Mouse (Mus musculus) cerebral cortex, adult 2 months (tissue): ENCODE results near the gene Rnf208.

Experiments
- WGBS: fragments of 180-500 bp; shearing (Covaris S2); methylation state at CpG from one replicate; pipeline ENCODE4 v1.1.7; 2018; 5-methylcytosine and 5-hydroxymethylcytosine counted together

The Rnf208 gene

GRCm38 (mm10) chr2:25242101-25242506, at the start of gene Rnf208, which contains the start of gene Cysrt1:
TSS of gene Rnf208 (plus strand) at chr2:25242255.
TSS of gene Cysrt1 (minus strand) at chr2:25242452.
- WGBS: under 1% methylated on average over 48 of the region's 59 CpGs

GRCm38 (mm10) chr2:25193330-25193770, 48.7 kb upstream of the Rnf208 start:
- 3% methylated on average over 6 of the region's 6 CpGs for WGBS

GRCm38 (mm10) chr2:25194006-25194405, 48.0 kb upstream of the Rnf208 start:
- WGBS: 70% methylated on average over 5 of the region's 5 CpGs

GRCm38 (mm10) chr2:25194486-25195171, 47.4 kb upstream of the Rnf208 start:
- 84% methylated on average over 17 of the region's 17 CpGs for WGBS

GRCm38 (mm10) chr2:25195211-25196156, 46.6 kb upstream of the Rnf208 start:
- WGBS: 52% methylated on average over 55 of the region's 55 CpGs

GRCm38 (mm10) chr2:25196172-25196954, 45.7 kb upstream of the Rnf208 start, which contains the start of gene Tor4a:
TSS of gene Tor4a (minus strand) at chr2:25196886.
- WGBS: 49% methylated on average over 8 of the region's 8 CpGs

GRCm38 (mm10) chr2:25197191-25197590, 44.9 kb upstream of the Rnf208 start:
- 46% methylated on average over 2 of the region's 2 CpGs for WGBS

GRCm38 (mm10) chr2:25200631-25201030, 41.4 kb upstream of the Rnf208 start:
- 91% methylated on average over 2 of the region's 2 CpGs for WGBS

GRCm38 (mm10) chr2:25203631-25204214, 38.3 kb upstream of the Rnf208 start:
- 53% methylated on average over 4 of the region's 4 CpGs for WGBS

GRCm38 (mm10) chr2:25207593-25207992, 34.5 kb upstream of the Rnf208 start:
- WGBS: 77% methylated on average over 1 of the region's 1 CpGs

- under 1% methylated on average over 24 of the region's 24 CpGs for WGBS
These were observed 31.4 kb upstream of the Rnf208 start for GRCm38 (mm10) chr2:25210686-25211085.

GRCm38 (mm10) chr2:25211121-25211670, 30.9 kb upstream of the Rnf208 start, which contains the start of gene Nelfb:
TSS of gene Nelfb (minus strand) at chr2:25211489.
- WGBS: under 1% methylated on average over 44 of the region's 44 CpGs

GRCm38 (mm10) chr2:25213266-25213865, 28.7 kb upstream of the Rnf208 start:
- WGBS: 75% methylated on average over 23 of the region's 23 CpGs

GRCm38 (mm10) chr2:25214444-25214843, 27.6 kb upstream of the Rnf208 start, which contains the start of gene Stpg3:
TSS of gene Stpg3 (minus strand) at chr2:25214637.
- WGBS: 76% methylated on average over 3 of the region's 3 CpGs

GRCm38 (mm10) chr2:25217666-25218065, 24.4 kb upstream of the Rnf208 start:
- 77% methylated on average over 2 of the region's 2 CpGs for WGBS

GRCm38 (mm10) chr2:25218445-25218844, 23.6 kb upstream of the Rnf208 start, which contains the start of gene Fam166a:
TSS of gene Fam166a (plus strand) at chr2:25218745.

GRCm38 (mm10) chr2:25221331-25221772, 20.7 kb upstream of the Rnf208 start:
- 77% methylated on average over 5 of the region's 5 CpGs for WGBS

- 2% methylated on average over 53 of the region's 53 CpGs for WGBS
These were observed 18.2 kb upstream of the Rnf208 start for GRCm38 (mm10) chr2:25223681-25224491.

GRCm38 (mm10) chr2:25224492-25224765, 17.6 kb upstream of the Rnf208 start, which contains the start of gene Tubb4b:
TSS of gene Tubb4b (minus strand) at chr2:25224702.
- WGBS: under 1% methylated on average over 17 of the region's 17 CpGs
